Mouse (Mus musculus) midbrain, postnatal 0 days (tissue): ENCODE measurements around the gene Ddb2. TPM values are rescaled to one million over a fixed set of nuclear protein-coding genes. Genes with fewer than 3 reads are reported as not detected.

Experiments used
- ATAC-seq: fragments of 200-750 bp; cut with Nextera tagmentation; 2 replicates; pipeline ENCODE4 v1.8.0; 2017; ENCODE audit warnings: moderate number of reproducible peaks, mild to moderate bottlenecking, moderate TSS enrichment, moderate library complexity; ENCODE audit not compliant: low FRiP score
- DNase-seq: peaks from one replicate; pipeline ENCODE4 v3.0.0-alpha.2; 2015; ENCODE audit warnings: low spot score
- H3K27ac ChIP-seq: fragments of 300-500 bp; sonication (generic); 2 replicates; pipeline ENCODE4 v1.5.1; 2014; ENCODE audit warnings: low read depth, mild to moderate bottlenecking, low read length, mixed read lengths
- H3K27me3 ChIP-seq: fragments of 300-500 bp; sonication (generic); 2 replicates; pipeline ENCODE4 v1.6.1; 2014; ENCODE audit warnings: low read length, control low read depth, mixed read lengths; ENCODE audit not compliant: insufficient read depth
- H3K36me3 ChIP-seq: fragments of 300-500 bp; sonication (generic); 2 replicates; pipeline ENCODE4 v1.6.1; 2014; ENCODE audit warnings: low read length, control low read depth, mixed read lengths; ENCODE audit not compliant: insufficient read depth
- H3K4me1 ChIP-seq: fragments of 300-500 bp; sonication (generic); 2 replicates; pipeline ENCODE4 v1.6.1; 2014; ENCODE audit warnings: mild to moderate bottlenecking, control low read depth, antibody characterized with exemption, low read length, mixed read lengths; ENCODE audit not compliant: insufficient read depth
- H3K4me2 ChIP-seq: fragments of 300-500 bp; sonication (generic); 2 replicates; pipeline ENCODE4 v1.6.1; 2014; ENCODE audit warnings: low read depth, mild to moderate bottlenecking, low read length, mixed read lengths; ENCODE audit not compliant: poor library complexity, severe bottlenecking
- H3K4me3 ChIP-seq: fragments of 300-500 bp; sonication (generic); 2 replicates; pipeline ENCODE4 v1.5.1; 2014; ENCODE audit warnings: low read depth, mild to moderate bottlenecking, low read length, moderate library complexity
- H3K9ac ChIP-seq: fragments of 300-500 bp; sonication (generic); replicated peaks from 2 replicates; pipeline ENCODE4 v1.6.1; 2014; ENCODE audit warnings: mild to moderate bottlenecking, low read length, moderate library complexity, mixed read lengths; ENCODE audit not compliant: poor library complexity, severe bottlenecking
- H3K9me3 ChIP-seq: fragments of 300-500 bp; sonication (generic); 2 replicates; pipeline ENCODE4 v1.6.1; 2016; ENCODE audit warnings: low read length, control low read depth
- CTCF ChIP-seq: IDR thresholded peaks from 2 replicates; pipeline ENCODE4 v1.5.1; 2016; ENCODE audit warnings: antibody characterized with exemption, mild to moderate bottlenecking
- WGBS: fragments of 180-500 bp; shearing (Covaris S2); extraction: QIAGEN DNeasy Blood & Tissue Kit; methylation state at CpG from one replicate; pipeline ENCODE4 v1.1.7; 2014; 5-methylcytosine and 5-hydroxymethylcytosine counted together
- polyA plus RNA-seq: library from polyadenylated mRNA; unstranded; fragments of >200 nt; fragmentation: Nextera tagmentation; extraction: Ambion mirVana; gene quantifications from 2 replicates; pipeline ENCODE4 v1.2.1, GENCODE M21; 2015
- total RNA-seq: library from RNA; depleted of rRNA; stranded (reverse); fragments of >200 nt; gene quantifications from 2 replicates; pipeline ENCODE4 v1.2.3, GENCODE M21; 2014

Gene Ddb2
- total and polyA plus RNA-seq, 2 experiments from 2014 or later: 7.9 to 13.4 TPM

- Histone ChIP-seq H3K27me3 (no peaks in the 10 kb centered on the region), H3K36me3 (no peaks in the 10 kb centered on the region), H3K4me2 (no peak overlapping the region), H3K9me3 (no peaks in the 10 kb centered on the region), H3K4me3 (no peak overlapping the region), H3K4me1 (peaks cover 3% of the 10 kb centered on the region), H3K9ac (no peak overlapping the region), H3K27ac (no peak overlapping the region)
- no peak for TF ChIP-seq CTCF
- DNase-seq (no peak), ATAC-seq (no peak)
- WGBS: 80% methylated on average over 4 of the region's 4 CpGs
Observed at GRCm38 (mm10) chr2:91187431-91187830, 49.4 kb downstream of the Ddb2 start.

GRCm38 (mm10) chr2:91186208-91186607 lies 50.6 kb downstream of the Ddb2 start:
- no peaks in the 10 kb centered on the region for H3K36me3 ChIP-seq
- no peak for TF ChIP-seq CTCF
- H3K4me3 ChIP-seq: no peak overlapping the region
- no peaks in the 10 kb centered on the region for H3K9me3 ChIP-seq
- no peak overlapping the region for H3K27ac ChIP-seq
- ATAC-seq (no peak), DNase-seq (no peak)
- WGBS: 75% methylated on average over 1 of the region's 1 CpGs
- peaks cover 12% of the 10 kb centered on the region for H3K4me1 ChIP-seq
- H3K4me2 ChIP-seq: no peak overlapping the region
- no peaks in the 10 kb centered on the region for H3K27me3 ChIP-seq
- no peak overlapping the region for H3K9ac ChIP-seq

- Histone ChIP-seq H3K9me3 (no peaks in the 10 kb centered on the region), H3K9ac (peak within 1 kb of the TSS; percentile 85), H3K4me1 (peaks cover 13% of the 10 kb centered on the region), H3K36me3 (peaks cover 5% of the 10 kb centered on the region; the same call in 1 of the 2 replicates), H3K27me3 (no peaks in the 10 kb centered on the region), H3K4me2 (peak within 1 kb of the TSS; percentile 77), H3K4me3 (peak within 1 kb of the TSS; percentile 93), H3K27ac (peak within 1 kb of the TSS; percentile 93)
- peak; percentile 11; the same call in 1 of the 2 replicates for ATAC-seq
- WGBS: 62% methylated on average over 15 of the region's 15 CpGs
- TF ChIP-seq CTCF: no peak
- DNase-seq: no peak
Observed at GRCm38 (mm10) chr2:91183711-91184405, 52.9 kb downstream of the Ddb2 start, which contains the start of gene Madd. Gene Madd, minus strand, starts transcription at chr2:91183837.

GRCm38 (mm10) chr2:91183148-91183513 lies 53.7 kb downstream of the Ddb2 start:
- Histone ChIP-seq H3K4me2 (peak overlapping the region; percentile 77), H3K4me3 (peak overlapping the region; percentile 93), H3K36me3 (peaks cover 7% of the 10 kb centered on the region; the same call in 1 of the 2 replicates), H3K27me3 (no peaks in the 10 kb centered on the region), H3K9me3 (no peaks in the 10 kb centered on the region), H3K9ac (peak overlapping the region; percentile 85), H3K27ac (peak overlapping the region; percentile 93), H3K4me1 (peaks cover 13% of the 10 kb centered on the region)
- DNase-seq (peak; percentile 98), ATAC-seq (peak; percentile 96)
- no peak for TF ChIP-seq CTCF
- WGBS: 0% methylated on average over 9 of the region's 9 CpGs

GRCm38 (mm10) chr2:91182405-91183147 lies 54.2 kb downstream of the Ddb2 start:
- Histone ChIP-seq H3K4me2 (peak overlapping the region; percentile 77), H3K36me3 (peaks cover 9% of the 10 kb centered on the region; the same call in 1 of the 2 replicates), H3K27me3 (no peaks in the 10 kb centered on the region), H3K4me1 (peaks cover 13% of the 10 kb centered on the region), H3K9ac (peak overlapping the region; percentile 85), H3K9me3 (no peaks in the 10 kb centered on the region), H3K27ac (peak overlapping the region; percentile 93), H3K4me3 (peak overlapping the region; percentile 93)
- peak; percentile 92 for DNase-seq
- TF ChIP-seq CTCF: no peak
- under 1% methylated on average over 66 of the region's 81 CpGs for WGBS
- peak; percentile 95 for ATAC-seq

- Histone ChIP-seq H3K4me2 (peak overlapping the region; percentile 77), H3K27ac (peak overlapping the region; percentile 93), H3K9ac (peak overlapping the region; percentile 85), H3K27me3 (no peaks in the 10 kb centered on the region), H3K9me3 (no peaks in the 10 kb centered on the region), H3K4me3 (peak overlapping the region; percentile 93), H3K36me3 (peaks cover 9% of the 10 kb centered on the region; the same call in 1 of the 2 replicates), H3K4me1 (peaks cover 13% of the 10 kb centered on the region)
- WGBS: 8% methylated on average over 8 of the region's 8 CpGs
- DNase-seq (peak; percentile 30), ATAC-seq (no peak)
- TF ChIP-seq CTCF: no peak
Observed at GRCm38 (mm10) chr2:91182016-91182404, 54.8 kb downstream of the Ddb2 start.
